Mouse (Mus musculus) left cerebral cortex, postnatal 36 days (tissue): Measurements from ENCODE around the gene Inka2. TPM values are rescaled to one million over a fixed set of nuclear protein-coding genes. Genes with fewer than 3 reads are reported as not detected.

Experiments
- DNase-seq, 2 experiments: peaks; one replicate each; pipeline ENCODE4 v3.0.0; 2021 to 2022; ENCODE audit warnings: low spot score in 2 of 2, mixed read lengths in 1 of 2
- intact Hi-C: fragments of 180-260 bp; cut with DNase I; formaldehyde crosslinking; loops from one replicate; pipeline ENCODE4 v1.15.1; 2025
- total RNA-seq, 2 experiments: library from RNA; stranded (reverse); gene quantifications; 2 replicates each; pipeline ENCODE4 v1.2.3; 2021

Inka2 gene
- total RNA-seq, 2 experiments from 2014 or later, result 95.7 to 106 TPM

DNA sequence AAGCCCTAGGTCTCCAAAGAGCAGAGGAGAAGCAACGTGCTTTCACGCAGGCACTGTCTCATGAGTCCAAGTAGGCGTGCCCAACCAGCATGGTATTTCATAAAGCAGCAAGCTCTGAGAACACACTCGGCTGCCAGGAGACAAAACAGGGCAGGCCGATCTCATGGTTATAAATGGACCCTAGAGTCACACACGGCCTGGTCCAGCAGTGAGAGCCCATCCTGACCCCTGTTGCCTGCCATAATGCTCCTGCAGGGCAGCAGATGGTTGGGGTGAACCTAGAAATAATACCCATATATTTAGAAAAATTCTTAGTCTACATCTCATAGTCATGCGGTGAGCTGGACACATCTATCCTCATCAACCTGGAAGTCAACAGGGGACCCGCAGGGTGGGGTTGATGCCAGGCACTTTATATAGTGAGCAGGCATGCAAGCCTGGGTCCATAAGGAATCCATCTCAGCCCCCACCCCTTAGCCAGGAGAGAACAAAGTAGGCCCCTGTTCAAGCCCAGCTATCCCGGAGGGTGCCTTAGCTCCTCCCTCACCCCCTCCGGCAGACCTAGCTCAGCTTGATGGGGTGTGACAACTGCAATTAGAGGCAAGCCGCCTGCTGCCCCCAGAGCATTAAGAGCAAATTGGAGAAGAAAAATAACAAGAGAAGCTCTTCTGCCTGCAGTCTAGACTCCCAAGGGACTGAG is 13.6 kb downstream of the Inka2 start:
- intact Hi-C loops, result no loop called here
- peak; percentile 27 to 44 for DNase-seq

GRCm38 (mm10) chr3:105718746-105719145 is 14.3 kb downstream of the Inka2 start:
- intact Hi-C loops, result no loop called here
- DNase-seq, result peak; percentile 20 to 30

GRCm38 (mm10) chr3:105719979-105720378 is 15.6 kb downstream of the Inka2 start:
- DNase-seq, result peak; percentile 23 to 31
- intact Hi-C loops, result no loop called here

DNA sequence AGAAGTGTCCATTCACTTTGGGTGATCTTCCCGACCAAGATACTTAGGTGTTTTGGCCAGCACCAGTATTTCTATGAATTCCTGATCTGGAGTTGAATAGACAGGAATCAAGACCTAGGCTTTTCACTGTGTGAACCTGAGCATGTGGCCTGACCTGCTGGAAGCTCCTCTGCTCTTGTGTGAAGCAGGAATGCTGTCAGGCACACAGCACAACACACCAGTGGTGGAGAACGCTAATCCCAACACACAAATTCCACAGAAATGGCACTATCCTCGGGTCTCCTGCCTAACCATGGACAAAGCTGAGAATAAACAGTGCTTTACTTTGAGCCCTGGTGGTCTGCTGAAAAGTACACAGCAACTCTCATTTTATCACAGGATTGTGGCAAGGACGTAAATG is 16.1 kb downstream of the Inka2 start:
- DNase-seq, result peak in 1 of 2 experiments; percentile 17
- intact Hi-C loops, result no loop called here

DNA sequence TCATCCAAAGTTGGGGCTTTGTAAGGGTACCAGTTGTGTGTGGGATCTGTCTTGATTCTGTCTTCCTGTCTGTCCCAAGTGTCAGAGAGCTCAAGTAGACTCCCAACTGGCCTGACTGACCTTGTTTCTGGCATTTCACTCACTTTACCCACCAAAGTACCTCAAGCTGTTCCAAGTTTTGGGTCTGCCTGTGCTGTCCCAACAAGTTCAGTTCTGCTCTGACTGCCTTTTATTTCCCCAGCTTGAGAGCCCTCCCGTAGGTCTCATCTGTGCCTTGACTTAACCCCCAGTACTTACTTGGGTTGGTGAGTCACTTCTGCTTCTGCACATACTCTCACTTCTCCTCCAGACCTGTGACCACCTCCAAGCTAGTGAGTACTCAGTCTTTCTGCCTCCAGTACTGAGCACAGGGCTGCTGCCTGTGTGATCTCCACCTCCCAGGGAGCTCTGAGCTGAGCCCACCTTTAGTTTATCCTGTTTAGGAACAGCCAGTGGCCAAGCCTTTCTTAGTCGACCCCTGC is 17.3 kb downstream of the Inka2 start:
- intact Hi-C loops, result no loop called here
- DNase-seq, result peak in 1 of 2 experiments; percentile 8

- no peak for DNase-seq
- intact Hi-C loops, result no loop called here
These were observed 18.1 kb downstream of the Inka2 start for GRCm38 (mm10) chr3:105722510-105722909.

- DNase-seq, result peak in 1 of 2 experiments; percentile 43
- intact Hi-C loops, result loop anchor here (1.0 kb wide), 1 partner anchor 39 kb away; the partner anchor contains the start of gene Ddx20
These were observed 21.6 kb downstream of the Inka2 start for GRCm38 (mm10) chr3:105726037-105726436.

- intact Hi-C loops, result no loop called here
- DNase-seq, result no peak
These were observed 28.0 kb downstream of the Inka2 start for GRCm38 (mm10) chr3:105732360-105732759.

- DNase-seq, result no peak
- intact Hi-C loops, result no loop called here
These were observed 29.1 kb downstream of the Inka2 start for GRCm38 (mm10) chr3:105733538-105733937.

GRCm38 (mm10) chr3:105735285-105735684 is 30.9 kb downstream of the Inka2 start:
- intact Hi-C loops, result loop anchor here (5.0 kb wide), 1 partner anchor 162 kb away; no protein-coding TSS in a partner anchor

DNA sequence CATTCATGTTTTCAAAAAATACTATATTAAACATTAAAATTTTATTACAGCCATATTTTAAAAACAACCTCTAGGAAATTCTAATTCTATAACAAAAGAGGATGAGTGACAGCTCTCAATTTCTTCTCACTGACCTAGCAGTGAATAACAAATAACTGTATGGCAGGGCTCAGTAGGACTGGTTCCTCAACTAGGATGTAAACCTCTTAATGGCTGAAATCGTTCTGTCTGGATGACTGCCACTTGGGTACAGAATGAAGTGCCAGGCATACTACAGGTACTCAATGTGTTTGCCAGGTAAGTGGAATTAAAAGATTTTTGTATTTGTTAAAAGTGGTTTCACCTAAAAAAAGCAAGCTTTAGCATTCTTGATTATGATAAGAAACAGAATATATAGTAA is 31.7 kb downstream of the Inka2 start:
- intact Hi-C loops, result loop anchor here (5.0 kb wide), 1 partner anchor 161 kb away; no protein-coding TSS in a partner anchor
- DNase-seq, result no peak

More at GRCm38 (mm10) chr3:105735285-105735684, 30.9 kb downstream of the Inka2 start:
- DNase-seq, result no peak

DNA sequence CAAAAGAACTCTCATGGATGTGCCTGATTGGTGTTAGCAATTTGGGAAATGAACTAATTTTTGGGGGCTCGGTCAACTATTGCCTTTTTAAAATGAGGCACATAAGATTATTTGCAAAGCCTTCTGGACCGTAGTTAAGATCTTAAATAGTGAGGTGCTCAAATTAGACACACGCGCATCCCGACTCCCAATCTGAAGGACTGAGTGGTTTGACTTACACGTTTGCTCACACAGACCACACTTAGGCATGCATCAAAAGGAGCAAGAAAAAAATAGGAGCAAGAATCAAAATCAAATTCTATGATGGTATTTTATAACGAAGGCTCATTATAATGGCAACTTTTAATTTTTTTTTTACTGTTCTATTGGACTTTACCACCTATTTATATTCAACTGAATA is 32.7 kb downstream of the Inka2 start:
- no peak for DNase-seq
- intact Hi-C loops, result loop anchor here (5.0 kb wide), 1 partner anchor 160 kb away; no protein-coding TSS in a partner anchor

DNA sequence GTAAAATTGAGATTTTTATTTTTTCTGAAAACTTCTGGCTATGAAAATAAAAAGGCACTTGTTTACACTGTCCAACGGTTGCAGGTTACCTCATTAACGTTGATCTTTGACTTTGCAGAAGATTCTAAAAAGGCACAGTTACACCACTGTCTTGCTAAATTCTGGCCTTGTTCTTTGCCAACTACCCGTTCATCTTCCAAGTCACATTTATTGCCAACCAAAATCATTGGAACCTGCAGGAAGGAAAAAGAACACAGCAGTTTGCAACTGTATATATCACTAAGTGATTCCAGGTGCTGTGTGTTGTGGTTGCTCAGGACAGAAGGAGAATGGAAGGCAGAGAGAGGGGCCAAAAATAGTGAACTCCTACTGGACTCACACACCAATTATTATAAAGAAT is 33.3 kb downstream of the Inka2 start:
- DNase-seq, result no peak
- intact Hi-C loops, result loop anchor here (5.0 kb wide), 1 partner anchor 160 kb away; no protein-coding TSS in a partner anchor

DNA sequence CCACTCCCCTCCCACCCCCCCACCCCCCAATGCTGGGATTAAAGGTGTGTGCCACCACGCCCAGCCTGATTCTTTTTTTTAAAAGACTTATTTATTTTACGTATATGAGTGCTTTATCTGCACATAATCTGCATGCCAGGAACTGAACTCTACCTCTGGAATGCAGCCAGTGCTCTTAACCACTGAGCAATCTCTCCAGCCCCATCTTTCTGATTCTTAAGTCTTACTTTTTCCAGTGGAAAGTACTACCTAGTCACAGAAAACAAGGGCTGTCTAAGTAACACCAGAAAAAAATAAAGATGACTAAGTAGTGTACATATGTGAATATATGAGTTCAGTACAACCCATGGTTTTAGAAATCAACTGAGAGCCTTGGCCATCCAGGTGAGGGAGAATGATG is 42.1 kb downstream of the Inka2 start:
- DNase-seq, result no peak
- intact Hi-C loops, result no loop called here

DNA sequence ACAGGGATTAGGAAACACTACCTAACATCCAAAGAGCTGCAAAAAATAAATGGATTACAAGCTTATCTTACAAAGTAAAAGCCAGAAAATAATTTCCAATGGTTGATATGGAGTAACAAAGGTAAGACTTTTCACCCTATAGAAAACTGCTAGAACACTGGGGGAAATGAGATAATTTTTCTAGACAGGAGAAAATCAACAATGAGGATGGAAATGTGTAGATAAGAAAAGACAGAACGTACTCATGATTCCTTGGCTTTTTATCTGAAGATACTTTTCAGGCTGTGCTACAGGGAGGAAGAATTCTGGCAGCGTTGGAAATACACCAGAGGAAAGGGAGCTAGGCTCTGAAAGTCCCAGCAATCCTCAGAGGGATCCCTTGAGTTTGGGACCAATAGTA is 46.4 kb downstream of the Inka2 start:
- intact Hi-C loops, result no loop called here
- DNase-seq, result no peak

DNA sequence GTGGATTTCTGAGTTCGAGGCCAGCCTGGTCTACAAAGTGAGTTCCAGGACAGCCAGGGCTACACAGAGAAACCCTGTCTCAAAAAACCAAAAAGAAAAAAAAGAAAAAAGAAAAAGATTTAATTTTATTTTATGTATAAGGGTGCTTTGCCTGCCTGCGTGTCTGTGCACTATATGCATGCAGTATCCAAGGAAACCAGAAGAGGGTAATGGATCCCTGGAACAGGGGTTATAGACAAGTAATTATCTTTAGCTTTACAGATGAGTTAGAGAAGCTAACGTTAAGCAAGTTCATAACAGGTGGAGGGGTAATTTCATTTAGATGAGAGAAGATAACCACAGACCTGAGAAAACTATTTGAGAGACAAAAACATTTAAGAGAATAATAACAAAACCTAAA is 49.8 kb downstream of the Inka2 start:
- no peak for DNase-seq
- intact Hi-C loops, result no loop called here

DNA sequence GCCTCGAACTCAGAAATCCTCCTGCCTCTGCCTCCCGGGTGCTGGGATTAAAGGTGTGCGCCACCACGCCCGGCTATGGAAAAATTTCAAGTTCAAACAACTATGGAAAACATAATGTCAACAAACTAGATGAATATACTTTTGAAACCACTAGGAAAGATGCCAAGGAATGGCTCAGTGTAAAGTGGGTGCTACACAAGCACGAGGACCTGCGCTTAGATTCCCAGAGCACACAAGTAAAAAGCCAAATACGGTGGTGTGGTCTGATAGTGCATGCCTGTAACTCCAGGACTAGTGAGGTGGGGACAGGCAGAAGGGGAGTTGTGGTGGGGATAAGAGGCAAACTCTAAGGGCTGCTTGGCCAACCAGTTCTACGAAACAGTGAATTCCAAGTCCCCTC is 50.7 kb downstream of the Inka2 start:
- intact Hi-C loops, result no loop called here
- DNase-seq, result no peak

DNA sequence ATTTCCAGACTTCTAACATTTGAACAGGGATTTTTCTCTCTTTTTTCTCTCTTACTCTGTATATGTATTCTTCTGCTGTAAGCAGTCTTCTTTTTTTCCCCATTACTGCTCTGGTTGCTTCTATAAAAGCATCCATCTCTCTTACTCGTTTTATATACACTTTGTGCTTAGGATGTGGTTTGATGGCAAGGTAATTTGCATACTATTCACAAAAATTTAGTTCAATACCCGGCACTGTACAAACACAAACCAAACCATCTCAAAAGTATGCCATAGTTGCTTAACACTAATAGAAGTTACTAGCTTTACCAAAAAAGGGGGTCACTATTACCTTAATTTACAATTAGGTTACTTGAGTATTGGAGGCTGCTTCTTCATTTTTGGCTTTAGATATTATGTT is 52.1 kb downstream of the Inka2 start:
- DNase-seq, result no peak
- intact Hi-C loops, result no loop called here

- DNase-seq, result no peak
- intact Hi-C loops, result no loop called here
These were observed 53.1 kb downstream of the Inka2 start for GRCm38 (mm10) chr3:105757323-105758083.

- intact Hi-C loops, result no loop called here
- no peak for DNase-seq
These were observed 53.7 kb downstream of the Inka2 start for GRCm38 (mm10) chr3:105758098-105758497.

DNA sequence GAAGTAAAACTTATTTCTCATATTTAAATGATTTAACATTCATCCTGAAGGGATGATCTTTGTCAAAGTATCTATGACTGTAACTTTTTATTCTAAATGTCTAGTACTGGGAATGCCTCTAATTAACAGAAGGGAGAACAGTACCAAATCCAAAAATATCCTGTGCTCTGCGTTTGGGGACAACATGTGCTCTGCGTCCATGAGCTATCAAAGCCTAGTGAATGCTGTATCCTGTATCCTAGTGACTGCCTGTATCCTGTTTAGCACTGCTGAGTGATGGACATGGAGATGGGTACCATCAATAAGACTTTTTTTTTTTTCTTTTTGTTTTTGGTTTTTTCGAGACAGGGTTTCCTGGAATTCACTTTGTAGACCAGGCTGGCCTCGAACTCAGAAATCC is 54.3 kb downstream of the Inka2 start:
- no peak for DNase-seq
- intact Hi-C loops, result no loop called here
